Mouse (Mus musculus): ENCODE results near the gene Nrxn3. TPM values are rescaled to one million over a fixed set of nuclear protein-coding genes. Genes with fewer than 3 reads are reported as not detected.

Gene Nrxn3
- polyA plus RNA-seq, 1 experiment from 2014 or later, result 0.82 TPM

GRCm38 (mm10) chr12:88859456-88860345 is 137.0 kb downstream of the Nrxn3 start:
- DNase-seq (no peak), ATAC-seq (ENCODE audit: low read depth) (no peak)
- no peaks in the 10 kb centered on the region for H3K9me3 ChIP-seq (replicated peaks)
- H3K4me3 ChIP-seq (replicated peaks), result no peak overlapping the region
- 70% methylated on average over 6 of the region's 6 CpGs for WGBS (ENCODE audit: insufficient replicate concordance)
- no peak overlapping the region for H3K4me2 ChIP-seq
- no peaks in the 10 kb centered on the region for H3K27me3 ChIP-seq
- H3K36me3 ChIP-seq, result no peaks in the 10 kb centered on the region
- no peak overlapping the region for H3K9ac ChIP-seq
- no peak overlapping the region for H3K27ac ChIP-seq
- no peaks in the 10 kb centered on the region for H3K4me1 ChIP-seq (replicated peaks)

- Histone ChIP-seq H3K4me2 (no peak overlapping the region), H3K4me3 (replicated peaks) (no peak overlapping the region), H3K27ac (no peak overlapping the region), H3K36me3 (no peaks in the 10 kb centered on the region), H3K9ac (no peak overlapping the region), H3K27me3 (no peaks in the 10 kb centered on the region), H3K4me1 (replicated peaks) (no peaks in the 10 kb centered on the region), H3K9me3 (replicated peaks) (no peaks in the 10 kb centered on the region)
- ATAC-seq (ENCODE audit: low read depth) (no peak), DNase-seq (no peak)
- 36% methylated on average over 4 of the region's 4 CpGs for WGBS (ENCODE audit: insufficient replicate concordance)
Measured at GRCm38 (mm10) chr12:88860397-88860796, 137.7 kb downstream of the Nrxn3 start.

GRCm38 (mm10) chr12:88863069-88863468 is 140.4 kb downstream of the Nrxn3 start:
- Histone ChIP-seq H3K4me2 (no peak overlapping the region), H3K27me3 (no peaks in the 10 kb centered on the region), H3K9me3 (replicated peaks) (no peaks in the 10 kb centered on the region), H3K4me1 (replicated peaks) (no peaks in the 10 kb centered on the region), H3K27ac (no peak overlapping the region), H3K4me3 (replicated peaks) (no peak overlapping the region), H3K9ac (no peak overlapping the region), H3K36me3 (no peaks in the 10 kb centered on the region)
- no peak for ATAC-seq (ENCODE audit: low read depth)
- DNase-seq, result no peak
- 63% methylated on average over 4 of the region's 4 CpGs for WGBS (ENCODE audit: insufficient replicate concordance)

GRCm38 (mm10) chr12:88868288-88868687 is 145.6 kb downstream of the Nrxn3 start:
- H3K4me2 ChIP-seq, result no peak overlapping the region
- no peaks in the 10 kb centered on the region for H3K36me3 ChIP-seq
- H3K9me3 ChIP-seq (replicated peaks), result no peaks in the 10 kb centered on the region
- no peak for DNase-seq
- no peaks in the 10 kb centered on the region for H3K4me1 ChIP-seq (replicated peaks)
- H3K9ac ChIP-seq, result no peak overlapping the region
- H3K4me3 ChIP-seq (replicated peaks), result no peak overlapping the region
- H3K27ac ChIP-seq, result no peak overlapping the region
- H3K27me3 ChIP-seq, result no peaks in the 10 kb centered on the region
- ATAC-seq (ENCODE audit: low read depth), result no peak

- Histone ChIP-seq H3K4me2 (no peak overlapping the region), H3K4me3 (replicated peaks) (no peak overlapping the region), H3K9me3 (replicated peaks) (no peaks in the 10 kb centered on the region), H3K27me3 (no peaks in the 10 kb centered on the region), H3K36me3 (no peaks in the 10 kb centered on the region), H3K4me1 (replicated peaks) (no peaks in the 10 kb centered on the region), H3K27ac (no peak overlapping the region), H3K9ac (no peak overlapping the region)
- no peak for DNase-seq
- WGBS (ENCODE audit: insufficient replicate concordance), result 39% methylated on average over 1 of the region's 1 CpGs
- ATAC-seq (ENCODE audit: low read depth), result no peak
Measured at GRCm38 (mm10) chr12:88897331-88897730, 174.7 kb downstream of the Nrxn3 start.

- WGBS (ENCODE audit: insufficient replicate concordance), result 55% methylated on average over 7 of the region's 7 CpGs
- DNase-seq (no peak), ATAC-seq (ENCODE audit: low read depth) (no peak)
- H3K4me3 ChIP-seq (replicated peaks), result no peak overlapping the region
- H3K4me2 ChIP-seq, result no peak overlapping the region
- H3K9ac ChIP-seq, result no peak overlapping the region
- no peaks in the 10 kb centered on the region for H3K27me3 ChIP-seq
- no peak overlapping the region for H3K27ac ChIP-seq
- no peaks in the 10 kb centered on the region for H3K9me3 ChIP-seq (replicated peaks)
- no peaks in the 10 kb centered on the region for H3K4me1 ChIP-seq (replicated peaks)
- no peaks in the 10 kb centered on the region for H3K36me3 ChIP-seq
Measured at GRCm38 (mm10) chr12:88900014-88900727, 177.5 kb downstream of the Nrxn3 start.

- no peak overlapping the region for H3K9ac ChIP-seq
- H3K36me3 ChIP-seq, result no peaks in the 10 kb centered on the region
- DNase-seq, result no peak
- H3K4me2 ChIP-seq, result no peak overlapping the region
- no peak for ATAC-seq (ENCODE audit: low read depth)
- no peaks in the 10 kb centered on the region for H3K27me3 ChIP-seq
- H3K9me3 ChIP-seq (replicated peaks), result no peaks in the 10 kb centered on the region
- no peak overlapping the region for H3K27ac ChIP-seq
- 6% methylated on average over 1 of the region's 1 CpGs for WGBS (ENCODE audit: insufficient replicate concordance)
- no peak overlapping the region for H3K4me3 ChIP-seq (replicated peaks)
- H3K4me1 ChIP-seq (replicated peaks), result no peaks in the 10 kb centered on the region
Measured at GRCm38 (mm10) chr12:88900728-88901080, 178.0 kb downstream of the Nrxn3 start.

GRCm38 (mm10) chr12:88910761-88911160 is 188.1 kb downstream of the Nrxn3 start:
- ATAC-seq (ENCODE audit: low read depth) (no peak), DNase-seq (no peak)
- 34% methylated on average over 2 of the region's 2 CpGs for WGBS (ENCODE audit: insufficient replicate concordance)
- Histone ChIP-seq H3K27me3 (no peaks in the 10 kb centered on the region), H3K9ac (no peak overlapping the region), H3K4me2 (no peak overlapping the region), H3K27ac (no peak overlapping the region), H3K4me3 (replicated peaks) (no peak overlapping the region), H3K9me3 (replicated peaks) (no peaks in the 10 kb centered on the region), H3K4me1 (replicated peaks) (no peaks in the 10 kb centered on the region), H3K36me3 (no peaks in the 10 kb centered on the region)

- Histone ChIP-seq H3K27ac (no peak overlapping the region), H3K27me3 (no peaks in the 10 kb centered on the region), H3K9ac (no peak overlapping the region), H3K9me3 (replicated peaks) (no peaks in the 10 kb centered on the region), H3K4me1 (replicated peaks) (no peaks in the 10 kb centered on the region), H3K4me2 (no peak overlapping the region), H3K36me3 (no peaks in the 10 kb centered on the region), H3K4me3 (replicated peaks) (no peak overlapping the region)
- DNase-seq (no peak), ATAC-seq (ENCODE audit: low read depth) (no peak)
- WGBS (ENCODE audit: insufficient replicate concordance), result 46% methylated on average over 2 of the region's 2 CpGs
Measured at GRCm38 (mm10) chr12:88916752-88917151, 194.1 kb downstream of the Nrxn3 start.

- Histone ChIP-seq H3K9ac (no peak overlapping the region), H3K4me3 (replicated peaks) (no peak overlapping the region), H3K4me1 (replicated peaks) (no peaks in the 10 kb centered on the region), H3K9me3 (replicated peaks) (no peaks in the 10 kb centered on the region), H3K27ac (no peak overlapping the region), H3K4me2 (no peak overlapping the region), H3K27me3 (no peaks in the 10 kb centered on the region), H3K36me3 (no peaks in the 10 kb centered on the region)
- no peak for DNase-seq
- ATAC-seq (ENCODE audit: low read depth), result no peak
- 42% methylated on average over 3 of the region's 3 CpGs for WGBS (ENCODE audit: insufficient replicate concordance)
Measured at GRCm38 (mm10) chr12:88924896-88925295, 202.2 kb downstream of the Nrxn3 start.

- DNase-seq, result no peak
- Histone ChIP-seq H3K27ac (no peak overlapping the region), H3K36me3 (no peaks in the 10 kb centered on the region), H3K4me3 (replicated peaks) (no peak overlapping the region), H3K27me3 (no peaks in the 10 kb centered on the region), H3K9ac (no peak overlapping the region), H3K9me3 (replicated peaks) (no peaks in the 10 kb centered on the region), H3K4me2 (no peak overlapping the region), H3K4me1 (replicated peaks) (no peaks in the 10 kb centered on the region)
- WGBS (ENCODE audit: insufficient replicate concordance), result 72% methylated on average over 4 of the region's 4 CpGs
- ATAC-seq (ENCODE audit: low read depth), result no peak
Measured at GRCm38 (mm10) chr12:88926306-88926705, 203.6 kb downstream of the Nrxn3 start.

- Histone ChIP-seq H3K27me3 (no peaks in the 10 kb centered on the region), H3K9me3 (replicated peaks) (no peaks in the 10 kb centered on the region), H3K27ac (no peak overlapping the region), H3K4me3 (replicated peaks) (no peak overlapping the region), H3K9ac (no peak overlapping the region), H3K4me1 (replicated peaks) (no peaks in the 10 kb centered on the region), H3K36me3 (no peaks in the 10 kb centered on the region), H3K4me2 (no peak overlapping the region)
- ATAC-seq (ENCODE audit: low read depth) (no peak), DNase-seq (no peak)
- WGBS (ENCODE audit: insufficient replicate concordance), result 43% methylated on average over 4 of the region's 4 CpGs
Measured at GRCm38 (mm10) chr12:88931713-88932112, 209.0 kb downstream of the Nrxn3 start.
